Mouse (Mus musculus) erythroblast, embryonic 14.5 days (primary cell): ENCODE results near the gene Mesd. TPM values are rescaled to one million over a fixed set of nuclear protein-coding genes. Genes with fewer than 3 reads are reported as not detected.

Experiments
- H3K27me3 ChIP-seq: 2 replicates; pipeline ENCODE4 v1.6.1; 2012; ENCODE audit warnings: inconsistent platforms; ENCODE audit not compliant: control insufficient read depth
- H3K36me3 ChIP-seq: 2 replicates; pipeline ENCODE4 v1.6.1; 2012; ENCODE audit warnings: mild to moderate bottlenecking, inconsistent platforms; ENCODE audit not compliant: control insufficient read depth
- H3K4me1 ChIP-seq: 2 replicates; pipeline ENCODE4 v1.6.1; 2012; ENCODE audit warnings: inconsistent platforms; ENCODE audit not compliant: control insufficient read depth
- H3K4me3 ChIP-seq: replicated peaks from 2 replicates; pipeline ENCODE3; 2012; ENCODE audit warnings: moderate library complexity, mild to moderate bottlenecking, inconsistent platforms
- H3K9me3 ChIP-seq: 2 replicates; pipeline ENCODE4 v1.6.1; 2012; ENCODE audit warnings: low read length, inconsistent platforms, mixed read lengths; ENCODE audit not compliant: control insufficient read depth
- GATA1 ChIP-seq: IDR thresholded peaks from 2 replicates; pipeline ENCODE4 v1.6.1; 2012; ENCODE audit warnings: low read length, inconsistent platforms, mixed read lengths
- TAL1 ChIP-seq: IDR thresholded peaks from 3 replicates; pipeline ENCODE4 v1.6.1; 2012; ENCODE audit warnings: low read length, inconsistent platforms, mixed read lengths
- polyA plus RNA-seq: library from polyadenylated mRNA; stranded (reverse); fragments of >175 nt; gene quantifications from 2 replicates; pipeline ENCODE4 v1.2.3, GENCODE M21; 2012

Gene Mesd
- polyA plus RNA-seq, 1 experiment = 0.54 TPM

DNA sequence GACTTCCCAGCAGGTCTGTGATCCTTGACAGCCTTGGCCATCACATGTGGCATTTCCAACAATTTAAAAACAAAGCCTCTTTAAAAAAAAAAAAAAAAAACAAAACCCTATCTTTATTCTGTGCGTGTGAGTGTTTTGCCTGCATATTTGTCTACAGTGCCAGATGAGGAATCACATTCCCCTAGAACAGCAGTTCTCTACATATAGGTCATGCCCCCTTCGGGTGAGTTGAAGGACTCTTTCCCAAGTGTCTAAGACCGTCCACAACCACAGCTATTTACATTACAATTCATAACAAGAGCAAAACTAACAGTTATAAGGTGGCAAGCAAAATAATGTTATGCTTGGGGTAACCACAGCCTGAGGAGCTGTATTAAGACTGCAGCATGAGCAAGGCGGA, 17.2 kb downstream of the Mesd start:
- Histone ChIP-seq H3K9me3 (no peaks in the 10 kb centered on the region), H3K4me3 (no peak overlapping the region), H3K4me1 (peaks cover 20% of the 10 kb centered on the region), H3K36me3 (peaks cover 46% of the 10 kb centered on the region), H3K27me3 (no peaks in the 10 kb centered on the region)
- no peak for TF ChIP-seq GATA1
- TF ChIP-seq TAL1 = no peak

DNA sequence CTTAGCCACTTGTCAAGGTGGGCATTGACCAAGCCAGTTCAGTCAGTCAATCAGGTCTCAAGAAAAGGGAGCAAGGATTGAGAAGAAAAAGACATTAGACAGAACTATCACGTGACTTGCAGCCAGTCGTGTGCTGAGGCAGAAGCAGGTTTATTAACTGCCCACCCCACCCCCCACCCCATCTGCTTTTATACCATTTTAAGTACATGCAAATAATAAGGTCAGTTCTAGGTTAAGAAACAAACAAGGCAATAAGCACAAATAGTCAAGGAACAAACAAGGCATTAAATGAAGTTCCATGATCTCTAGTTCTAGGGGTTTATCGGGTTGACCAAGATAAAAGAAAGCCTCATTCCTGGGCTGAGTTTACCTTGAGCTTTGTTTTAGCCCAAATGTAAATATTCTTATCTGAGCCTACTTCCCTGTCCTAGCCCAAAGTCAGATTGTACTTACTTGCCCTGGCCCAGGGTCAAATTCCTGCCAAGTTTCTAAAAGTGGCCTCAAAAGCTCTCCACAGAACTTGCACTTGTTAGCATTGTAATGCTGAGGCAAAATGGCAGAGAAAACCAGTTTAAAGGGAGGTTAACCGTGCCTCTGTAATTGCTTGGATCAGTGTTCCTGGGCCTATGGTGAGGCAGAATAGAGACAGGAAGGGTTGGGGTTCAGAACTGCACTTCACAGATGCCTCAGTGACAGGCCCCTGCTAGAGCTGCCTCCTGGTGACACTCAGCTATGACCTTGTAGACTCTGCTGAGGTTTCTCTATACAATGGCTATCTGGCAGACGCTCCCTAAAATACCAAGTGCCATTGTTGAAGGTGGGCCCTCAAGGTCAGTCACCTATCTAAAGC, 18.3 kb downstream of the Mesd start:
- Histone ChIP-seq H3K36me3 (peaks cover 38% of the 10 kb centered on the region), H3K9me3 (no peaks in the 10 kb centered on the region), H3K4me1 (peaks cover 16% of the 10 kb centered on the region), H3K27me3 (no peaks in the 10 kb centered on the region), H3K4me3 (no peak overlapping the region)
- TF ChIP-seq TAL1 (no peak), GATA1 (no peak)

DNA sequence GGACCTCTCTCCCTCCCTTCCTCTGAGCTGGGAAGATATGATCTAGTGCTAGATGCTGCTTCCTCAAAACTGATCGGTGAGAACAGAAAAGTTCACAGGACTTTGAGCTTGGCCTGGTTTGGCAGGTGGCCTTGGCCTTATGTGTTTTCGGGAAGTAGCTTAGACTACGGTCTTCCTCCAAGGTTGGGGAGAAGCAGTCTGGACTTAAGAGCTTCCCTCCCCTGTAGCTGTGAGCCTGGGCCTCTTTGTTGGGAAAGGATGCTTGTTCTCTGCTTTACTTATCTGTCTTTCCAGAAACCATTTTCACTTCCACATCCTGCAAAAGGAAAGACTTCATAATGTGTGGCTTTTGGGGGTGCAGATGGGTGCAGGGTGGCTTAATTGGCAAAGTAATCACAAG, 20.6 kb downstream of the Mesd start:
- TF ChIP-seq GATA1 (no peak), TAL1 (no peak)
- Histone ChIP-seq H3K4me3 (no peak overlapping the region), H3K36me3 (peaks cover 15% of the 10 kb centered on the region), H3K4me1 (no peaks in the 10 kb centered on the region), H3K9me3 (no peaks in the 10 kb centered on the region), H3K27me3 (no peaks in the 10 kb centered on the region)

DNA sequence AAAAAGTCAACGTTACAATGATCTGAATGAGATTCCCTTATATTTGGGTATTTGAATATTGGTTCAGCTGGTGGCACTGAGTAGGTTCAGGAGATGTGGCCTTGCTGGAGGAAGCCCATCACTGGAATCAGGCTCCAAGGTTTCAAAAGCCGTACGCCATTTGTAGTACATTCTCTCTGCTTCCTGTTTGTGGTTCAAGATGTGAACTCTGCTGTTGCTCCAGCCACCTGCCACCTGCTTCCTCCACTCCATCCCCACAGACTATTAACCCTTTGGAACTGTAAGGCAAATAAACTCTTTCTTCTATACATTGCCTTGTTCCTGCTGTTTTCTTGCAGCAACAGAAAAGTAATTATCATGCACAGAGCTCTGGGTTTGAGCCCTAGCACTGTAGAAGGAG, 27.6 kb downstream of the Mesd start:
- Histone ChIP-seq H3K27me3 (no peaks in the 10 kb centered on the region), H3K4me1 (no peaks in the 10 kb centered on the region), H3K36me3 (no peaks in the 10 kb centered on the region), H3K9me3 (no peaks in the 10 kb centered on the region), H3K4me3 (no peak overlapping the region)
- TF ChIP-seq GATA1 = no peak

DNA sequence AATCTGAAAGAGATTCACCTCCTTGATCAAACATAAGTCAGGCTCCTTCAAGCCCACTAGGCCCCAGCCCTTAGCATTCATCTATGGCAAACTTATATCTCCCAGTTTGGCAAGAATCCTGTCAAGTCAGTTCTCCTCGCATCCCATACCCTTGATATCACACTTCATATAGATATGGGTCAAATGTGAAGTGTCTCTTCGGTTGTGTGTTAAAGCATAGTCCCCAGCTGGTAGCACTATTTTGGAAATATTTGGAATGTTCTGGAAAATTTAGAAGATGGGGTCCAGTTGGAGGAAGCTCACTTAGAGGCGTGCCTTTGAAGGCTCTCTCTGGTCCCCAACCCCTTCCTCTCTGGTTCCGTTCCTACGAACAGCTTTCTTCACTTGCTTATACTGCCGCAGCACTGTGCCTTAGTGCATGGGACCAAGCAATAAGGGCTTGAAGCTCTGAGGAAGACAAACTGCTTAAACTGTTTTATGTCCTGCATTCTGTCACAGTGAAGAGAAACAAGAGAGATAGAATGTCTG, 29.2 kb downstream of the Mesd start:
- Histone ChIP-seq H3K27me3 (no peaks in the 10 kb centered on the region), H3K4me3 (no peak overlapping the region), H3K36me3 (no peaks in the 10 kb centered on the region), H3K4me1 (no peaks in the 10 kb centered on the region), H3K9me3 (no peaks in the 10 kb centered on the region)
- TF ChIP-seq GATA1 (no peak), TAL1 (no peak)

DNA sequence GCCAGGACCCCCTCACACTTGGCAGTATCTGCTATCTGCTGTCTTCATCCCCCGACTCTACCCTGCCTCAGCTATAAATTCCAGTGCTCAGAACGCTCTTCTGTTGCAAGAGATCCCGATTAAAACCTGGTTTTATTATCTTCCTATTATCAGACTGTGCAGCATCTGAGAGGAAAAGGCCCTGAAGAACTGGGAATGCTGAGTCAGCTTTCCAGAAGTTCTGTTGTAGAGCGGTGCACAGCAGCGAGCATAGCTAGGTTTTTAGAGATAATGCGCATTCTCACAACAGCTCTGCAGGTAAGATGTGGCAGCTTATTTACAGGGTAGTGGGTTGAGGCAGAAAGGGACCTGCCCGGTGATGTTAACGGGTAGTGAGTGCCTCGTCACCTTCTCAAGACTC, 29.7 kb downstream of the Mesd start:
- no peak for TF ChIP-seq TAL1
- no peak for TF ChIP-seq GATA1
- Histone ChIP-seq H3K27me3 (no peaks in the 10 kb centered on the region), H3K9me3 (no peaks in the 10 kb centered on the region), H3K4me3 (no peak overlapping the region), H3K4me1 (no peaks in the 10 kb centered on the region), H3K36me3 (no peaks in the 10 kb centered on the region)

DNA sequence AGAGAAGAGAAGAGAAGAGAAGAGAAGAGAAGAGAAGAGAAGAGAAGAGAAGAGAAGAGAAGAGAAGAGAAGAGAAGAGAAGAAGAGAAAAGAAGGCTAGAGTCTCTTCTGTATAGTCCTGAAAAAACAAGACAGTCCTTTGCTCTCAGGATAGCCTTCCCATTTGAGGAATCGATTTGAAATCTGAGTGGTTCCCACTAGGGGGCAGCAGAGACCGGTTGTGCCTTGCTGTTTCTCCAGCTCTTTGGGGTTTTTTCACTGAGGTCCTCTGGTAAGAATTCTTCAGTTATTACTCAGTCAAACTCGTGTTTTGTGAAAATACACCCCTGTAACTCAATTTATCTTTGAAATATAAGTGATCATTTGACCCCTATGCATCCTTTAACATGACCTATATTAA, 30.3 kb downstream of the Mesd start:
- TF ChIP-seq GATA1 (no peak), TAL1 (no peak)
- no peaks in the 10 kb centered on the region for H3K36me3 ChIP-seq
- no peaks in the 10 kb centered on the region for H3K9me3 ChIP-seq
- H3K4me3 ChIP-seq = no peak overlapping the region
- no peaks in the 10 kb centered on the region for H3K4me1 ChIP-seq
- no peaks in the 10 kb centered on the region for H3K27me3 ChIP-seq

DNA sequence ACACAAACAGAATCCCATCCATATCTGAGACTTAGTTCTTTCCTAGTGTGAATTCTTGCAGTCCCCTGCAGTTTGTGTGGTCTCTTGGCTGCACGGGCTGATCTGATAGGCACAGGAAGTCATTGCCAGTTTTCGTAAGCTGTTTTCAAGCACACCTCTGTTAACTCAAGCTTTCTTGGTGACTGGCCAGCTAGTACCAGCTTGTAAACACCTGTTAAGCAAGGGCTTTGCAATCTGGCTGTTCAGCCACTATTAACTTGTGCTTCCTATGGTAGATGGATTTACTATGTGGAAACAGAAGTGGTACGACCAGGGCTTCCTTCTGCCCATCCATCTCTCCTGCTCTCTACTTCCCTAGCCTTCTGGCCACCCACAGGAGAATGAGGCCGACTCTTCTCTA, 36.0 kb downstream of the Mesd start:
- no peaks in the 10 kb centered on the region; the same call in 1 of the 2 replicates for H3K27me3 ChIP-seq
- no peak overlapping the region for H3K4me3 ChIP-seq
- no peak for TF ChIP-seq TAL1
- TF ChIP-seq GATA1 = no peak
- no peaks in the 10 kb centered on the region for H3K4me1 ChIP-seq
- no peaks in the 10 kb centered on the region for H3K36me3 ChIP-seq
- no peaks in the 10 kb centered on the region for H3K9me3 ChIP-seq

DNA sequence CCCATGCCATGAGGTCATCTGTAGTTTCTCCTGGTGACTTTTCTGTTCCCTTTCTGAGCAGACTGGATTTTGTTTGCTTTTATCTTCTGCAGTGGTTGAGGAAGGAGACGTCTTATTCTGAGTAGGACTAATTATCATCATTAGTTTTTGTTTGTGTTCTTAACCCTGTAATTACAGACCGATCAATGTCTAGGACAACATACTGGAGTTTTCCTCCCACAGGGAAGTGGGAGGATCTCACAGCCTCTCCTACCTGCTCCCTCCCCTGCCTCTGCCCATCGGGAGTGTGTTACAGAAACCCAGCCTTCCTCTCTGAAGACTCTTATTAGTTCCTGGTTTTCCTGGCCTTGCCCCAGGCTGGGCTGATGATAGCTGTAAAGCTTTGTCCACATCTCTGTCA, 37.4 kb downstream of the Mesd start:
- Histone ChIP-seq H3K4me1 (no peaks in the 10 kb centered on the region), H3K4me3 (no peak overlapping the region), H3K27me3 (no peaks in the 10 kb centered on the region; the same call in 1 of the 2 replicates), H3K36me3 (no peaks in the 10 kb centered on the region), H3K9me3 (no peaks in the 10 kb centered on the region)
- TF ChIP-seq GATA1 = no peak
- TF ChIP-seq TAL1 = no peak
